Mouse (Mus musculus) neural tube, embryonic 12.5 days (tissue): ENCODE results near the gene Ssbp4. TPM values are rescaled to one million over a fixed set of nuclear protein-coding genes. Genes with fewer than 3 reads are reported as not detected.

Source experiments
- ATAC-seq: fragments of 200-750 bp; cut with Nextera tagmentation; 2 replicates; pipeline ENCODE4 v1.8.0; 2017; ENCODE audit warnings: low read depth, mild to moderate bottlenecking, moderate TSS enrichment, moderate library complexity; ENCODE audit not compliant: low FRiP score
- H3K27ac ChIP-seq: fragments of 300-500 bp; sonication (generic); 2 replicates; pipeline ENCODE4 v1.5.1; 2016
- H3K27me3 ChIP-seq: fragments of 300-500 bp; sonication (generic); replicated peaks from 2 replicates; pipeline ENCODE4 v1.6.1; 2016; ENCODE audit warnings: mild to moderate bottlenecking
- H3K36me3 ChIP-seq: fragments of 300-500 bp; sonication (generic); 2 replicates; pipeline ENCODE4 v1.6.1; 2016; ENCODE audit warnings: mild to moderate bottlenecking
- H3K4me1 ChIP-seq: fragments of 300-500 bp; sonication (generic); 2 replicates; pipeline ENCODE4 v1.6.1; 2016
- H3K4me2 ChIP-seq: fragments of 300-500 bp; sonication (generic); replicated peaks from 2 replicates; pipeline ENCODE4 v1.6.1; 2016; ENCODE audit warnings: mild to moderate bottlenecking
- H3K4me3 ChIP-seq: fragments of 300-500 bp; sonication (generic); 2 replicates; pipeline ENCODE4 v1.5.1; 2016
- H3K9ac ChIP-seq: fragments of 300-500 bp; sonication (generic); 2 replicates; pipeline ENCODE4 v1.6.1; 2016; ENCODE audit warnings: mild to moderate bottlenecking
- H3K9me3 ChIP-seq: fragments of 300-500 bp; sonication (generic); 2 replicates; pipeline ENCODE4 v1.6.1; 2016; ENCODE audit warnings: mild to moderate bottlenecking
- WGBS: fragments of 180-500 bp; shearing (Covaris S2); methylation state at CpG from one replicate; pipeline ENCODE4 v1.1.7; 2016; 5-methylcytosine and 5-hydroxymethylcytosine counted together
- polyA plus RNA-seq: library from polyadenylated mRNA; unstranded; fragments of >200 nt; fragmentation: Nextera tagmentation; extraction: Ambion mirVana; gene quantifications from 2 replicates; pipeline ENCODE4 v1.2.1, GENCODE M21; 2016

The Ssbp4 gene
- polyA plus RNA-seq, 1 experiment from 2014 or later = 144 TPM

DNA sequence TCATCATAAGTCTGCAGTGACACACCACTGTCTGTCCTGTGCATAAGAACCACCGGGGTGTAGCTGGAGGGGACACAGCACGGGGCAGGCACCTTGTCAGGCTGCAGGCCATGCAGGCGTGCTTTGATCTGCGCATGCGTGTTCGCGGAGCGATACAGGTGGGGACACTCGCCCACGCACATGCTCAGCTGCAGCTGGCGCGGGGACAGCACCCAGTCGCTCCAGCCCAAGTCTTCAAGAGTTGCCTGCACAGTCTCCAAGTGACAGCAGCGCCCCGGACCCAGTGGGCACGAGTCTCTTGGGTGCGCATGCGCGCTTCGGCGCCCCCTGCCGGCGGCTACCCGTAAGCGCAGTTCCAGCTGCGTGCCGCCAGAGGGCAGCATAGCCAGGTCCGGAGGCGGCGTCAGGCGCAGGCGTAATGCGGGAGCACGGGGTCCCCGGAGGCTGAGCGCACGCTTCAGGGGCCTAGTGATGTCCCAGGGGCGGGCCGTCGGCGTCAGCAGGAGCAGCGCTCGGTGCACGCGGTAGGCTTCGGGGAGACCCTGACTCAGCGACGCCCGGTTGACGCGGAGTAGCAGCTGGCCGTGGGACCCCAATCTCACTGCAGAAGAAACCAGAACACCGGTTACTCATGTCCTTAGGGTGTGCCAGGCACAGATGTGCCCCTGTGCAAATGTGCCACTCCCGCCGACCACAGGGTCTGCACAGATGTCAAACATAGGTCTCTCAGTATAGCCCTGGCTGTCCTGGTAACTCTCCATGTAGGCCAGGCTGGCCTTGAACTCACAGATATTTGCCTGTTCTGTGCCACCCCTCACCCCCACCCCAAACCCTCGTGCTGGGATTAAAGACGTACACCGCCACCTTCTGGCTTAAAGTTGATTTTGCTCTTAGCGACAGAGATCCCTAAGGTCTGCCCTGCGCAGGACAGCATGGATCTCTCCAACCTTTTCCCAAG is 21.2 kb upstream of the Ssbp4 start:
- Histone ChIP-seq H3K27me3 (peaks cover 7% of the 10 kb centered on the region; the same call in 1 of the 2 replicates), H3K36me3 (no peaks in the 10 kb centered on the region), H3K4me3 (peak overlapping the region; percentile 31), H3K9ac (peak overlapping the region; percentile 53), H3K9me3 (no peaks in the 10 kb centered on the region), H3K4me2 (peak overlapping the region; percentile 54), H3K4me1 (peaks cover 15% of the 10 kb centered on the region; the same call in 1 of the 2 replicates), H3K27ac (peak overlapping the region; percentile 20; the same call in 1 of the 2 replicates)
- 1% methylated on average over 60 of the region's 60 CpGs for WGBS
- ATAC-seq = peak; percentile 90

DNA sequence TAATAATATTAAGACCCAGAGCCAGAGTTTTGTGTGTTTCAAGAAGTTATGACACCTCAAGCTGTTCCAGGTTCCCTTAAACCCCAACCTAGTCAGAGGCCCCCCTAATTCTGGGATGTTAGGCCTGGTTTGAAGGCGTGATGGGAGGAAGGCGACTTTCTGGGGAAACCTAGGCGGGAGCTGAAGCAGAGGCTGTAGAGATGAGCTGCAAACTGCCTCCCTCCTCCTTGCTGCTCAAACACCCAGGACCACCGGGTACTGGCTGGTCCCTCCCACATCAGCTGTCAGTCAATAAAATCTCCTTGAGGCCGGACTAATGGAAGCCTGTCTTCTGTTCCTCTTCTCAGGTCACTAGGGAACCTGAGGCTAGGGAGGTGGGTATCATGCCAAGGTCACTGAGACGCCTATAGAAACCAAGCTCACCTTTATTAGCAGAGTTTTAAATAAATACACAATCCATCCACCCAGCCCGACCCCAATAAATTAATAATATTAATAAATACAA is 20.4 kb upstream of the Ssbp4 start:
- Histone ChIP-seq H3K4me3 (peak overlapping the region; percentile 31), H3K36me3 (no peaks in the 10 kb centered on the region), H3K4me1 (peaks cover 15% of the 10 kb centered on the region; the same call in 1 of the 2 replicates), H3K4me2 (peak overlapping the region; percentile 54), H3K9me3 (no peaks in the 10 kb centered on the region), H3K9ac (peak overlapping the region; percentile 53; the same call in 1 of the 2 replicates), H3K27me3 (peaks cover 7% of the 10 kb centered on the region; the same call in 1 of the 2 replicates), H3K27ac (no peak overlapping the region)
- peak; percentile 2; the same call in 1 of the 2 replicates for ATAC-seq
- whole genome bisulfite sequencing = 52% methylated on average over 7 of the region's 7 CpGs

DNA sequence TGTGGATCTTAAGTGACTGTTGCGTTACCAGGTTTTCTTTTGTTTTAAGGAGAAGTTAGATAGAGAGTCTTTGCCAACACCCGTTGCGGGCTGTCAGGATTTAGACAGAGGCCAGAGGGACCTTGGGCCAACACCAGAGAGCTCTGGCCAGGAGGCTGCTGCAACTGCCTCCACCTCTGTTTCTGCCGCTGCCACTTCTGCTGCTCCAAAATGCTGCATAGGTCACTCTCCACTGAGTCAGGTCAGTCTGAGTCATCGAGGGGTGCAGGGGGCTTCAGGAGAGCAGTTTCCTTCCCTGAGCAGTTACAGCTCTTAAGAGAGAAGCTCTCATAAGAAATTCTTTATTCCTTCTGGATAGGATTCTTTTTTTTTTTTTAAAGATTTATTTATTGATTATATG is 18.4 kb upstream of the Ssbp4 start:
- Histone ChIP-seq H3K4me2 (no peak overlapping the region), H3K36me3 (no peaks in the 10 kb centered on the region), H3K4me3 (no peak overlapping the region), H3K4me1 (peaks cover 15% of the 10 kb centered on the region; the same call in 1 of the 2 replicates), H3K27me3 (peaks cover 12% of the 10 kb centered on the region; the same call in 1 of the 2 replicates), H3K27ac (no peak overlapping the region), H3K9ac (no peak overlapping the region), H3K9me3 (no peaks in the 10 kb centered on the region)
- 91% methylated on average over 5 of the region's 5 CpGs for WGBS
- ATAC-seq = no peak

DNA sequence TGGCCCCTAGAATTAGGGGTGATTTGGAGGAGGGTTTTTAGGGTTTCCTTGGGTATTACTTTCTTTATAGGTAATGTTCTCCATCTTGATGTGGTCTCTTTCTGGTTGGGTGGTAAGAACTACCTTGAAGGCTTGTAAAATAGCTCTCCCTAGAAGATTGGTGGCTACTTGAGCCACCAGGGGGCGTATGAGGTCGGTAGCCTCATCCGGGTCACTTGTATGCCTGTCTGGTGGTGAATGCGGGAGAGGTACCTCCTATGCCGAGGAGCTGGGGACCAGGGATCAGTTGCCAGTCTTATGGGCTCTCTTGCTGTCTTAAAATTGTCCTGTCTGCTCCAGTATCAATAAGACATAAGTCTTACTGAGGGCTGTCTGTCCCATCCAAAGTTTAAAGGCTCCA is 16.4 kb upstream of the Ssbp4 start:
- no peaks in the 10 kb centered on the region for H3K9me3 ChIP-seq
- H3K27me3 ChIP-seq = peaks cover 23% of the 10 kb centered on the region
- H3K36me3 ChIP-seq = no peaks in the 10 kb centered on the region
- no peak overlapping the region for H3K9ac ChIP-seq
- WGBS = 25% methylated on average over 5 of the region's 5 CpGs
- no peak overlapping the region for H3K4me2 ChIP-seq
- no peak overlapping the region for H3K4me3 ChIP-seq
- no peak for ATAC-seq
- peaks cover 9% of the 10 kb centered on the region; the same call in 1 of the 2 replicates for H3K4me1 ChIP-seq
- no peak overlapping the region for H3K27ac ChIP-seq

DNA sequence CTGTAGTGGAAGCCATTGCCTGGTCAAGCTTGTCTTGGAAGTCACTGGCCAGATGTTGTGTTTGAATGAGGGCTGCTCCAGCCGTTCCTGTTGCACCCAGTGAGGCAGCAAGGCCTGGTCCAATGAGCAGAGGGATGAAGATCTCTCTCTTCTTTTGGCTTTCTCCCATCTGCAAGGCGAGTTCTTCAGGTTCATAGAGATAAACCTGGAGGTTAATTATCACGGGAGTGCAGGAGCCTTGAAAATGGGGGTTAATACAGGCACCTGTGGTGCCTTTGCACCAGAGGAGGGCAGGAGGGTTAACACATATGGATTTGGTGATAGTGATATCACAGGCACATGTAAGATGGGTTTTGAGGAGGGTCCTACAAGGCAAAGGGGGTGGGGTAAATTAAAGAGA is 13.5 kb upstream of the Ssbp4 start:
- Histone ChIP-seq H3K9me3 (no peaks in the 10 kb centered on the region), H3K36me3 (no peaks in the 10 kb centered on the region), H3K4me2 (no peak overlapping the region), H3K4me1 (0 out of 2 replicates have a peak, but pooled peaks cover 10% of the 10 kb centered on the region), H3K4me3 (no peak overlapping the region), H3K9ac (no peak overlapping the region), H3K27ac (no peak overlapping the region), H3K27me3 (peaks cover 23% of the 10 kb centered on the region)
- no peak for ATAC-seq
- 63% methylated on average over 3 of the region's 3 CpGs for WGBS

DNA sequence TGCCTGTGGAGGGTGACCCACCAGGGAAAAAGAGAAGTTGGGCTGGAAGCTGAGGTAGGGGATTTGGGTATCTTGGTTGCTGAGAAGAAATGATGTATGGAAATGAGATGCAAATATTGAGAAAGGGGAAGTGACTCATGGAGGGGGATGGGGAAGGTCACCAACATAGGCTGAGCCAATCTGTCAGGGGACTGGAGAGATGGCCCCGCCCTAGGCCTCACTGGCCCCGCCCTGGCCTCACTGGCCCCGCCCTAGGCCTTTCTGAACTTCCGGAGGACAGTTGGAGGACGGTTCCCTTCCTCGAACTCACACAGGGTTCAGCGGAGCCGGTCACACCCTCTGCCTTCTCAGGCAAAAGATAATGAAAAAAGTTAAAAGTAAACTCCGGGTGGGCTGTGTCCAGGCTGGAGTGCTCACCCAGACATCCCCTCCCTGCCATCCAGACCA is 10.2 kb upstream of the Ssbp4 start:
- Histone ChIP-seq H3K27ac (no peak overlapping the region), H3K9ac (no peak overlapping the region), H3K4me3 (no peak overlapping the region), H3K36me3 (no peaks in the 10 kb centered on the region), H3K9me3 (no peaks in the 10 kb centered on the region), H3K4me1 (0 out of 2 replicates have a peak, but pooled peaks cover 14% of the 10 kb centered on the region), H3K4me2 (no peak overlapping the region), H3K27me3 (peaks cover 23% of the 10 kb centered on the region)
- ATAC-seq = peak; percentile 42; the same call in 1 of the 2 replicates
- WGBS = 30% methylated on average over 9 of the region's 9 CpGs

DNA sequence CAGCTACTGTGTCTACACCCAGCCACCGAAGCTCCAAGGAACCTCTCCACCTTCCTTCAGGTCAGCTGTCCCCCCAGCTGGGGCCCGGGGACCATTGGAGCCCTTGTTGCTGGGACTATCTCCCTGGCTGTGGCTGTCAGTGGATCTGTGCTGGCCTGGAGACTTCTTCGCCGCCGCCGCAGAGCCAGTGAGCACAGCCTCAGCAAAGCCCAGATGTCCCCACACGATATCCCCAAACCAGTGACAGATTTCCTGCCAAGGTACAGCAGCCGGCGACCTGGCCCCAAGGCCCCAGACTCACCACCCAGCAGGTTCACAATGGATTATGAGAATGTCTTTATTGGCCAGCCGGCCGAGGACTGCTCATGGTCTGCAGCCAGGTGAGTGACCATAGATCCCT is 9.3 kb upstream of the Ssbp4 start:
- Histone ChIP-seq H3K4me3 (no peak overlapping the region), H3K9ac (no peak overlapping the region), H3K4me2 (no peak overlapping the region), H3K36me3 (no peaks in the 10 kb centered on the region), H3K9me3 (no peaks in the 10 kb centered on the region), H3K27me3 (peaks cover 23% of the 10 kb centered on the region), H3K4me1 (peaks cover 17% of the 10 kb centered on the region; the same call in 1 of the 2 replicates), H3K27ac (no peak overlapping the region)
- 86% methylated on average over 11 of the region's 11 CpGs for WGBS
- no peak for ATAC-seq

DNA sequence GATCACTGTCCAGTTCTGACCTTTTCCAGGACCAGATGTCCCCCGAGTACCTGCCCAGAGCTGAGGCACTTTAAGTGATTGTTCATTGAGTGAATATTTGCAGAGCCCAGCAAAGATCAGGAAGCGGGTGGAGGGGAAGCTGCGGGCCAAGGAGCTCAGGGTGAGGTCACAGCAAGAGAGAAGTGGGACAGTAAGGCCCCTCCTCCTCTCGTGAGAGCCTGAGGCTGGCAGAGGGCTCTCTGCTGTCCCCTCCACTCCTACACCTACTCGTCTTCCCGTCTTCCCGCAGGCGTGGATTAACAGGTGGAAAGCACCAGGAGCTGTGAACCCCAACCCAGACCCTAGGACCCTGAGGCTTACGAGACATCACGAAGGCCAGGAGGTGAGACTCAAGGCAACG is 8.0 kb upstream of the Ssbp4 start:
- ATAC-seq = no peak
- H3K4me2 ChIP-seq = no peak overlapping the region
- no peak overlapping the region for H3K4me3 ChIP-seq
- no peaks in the 10 kb centered on the region for H3K36me3 ChIP-seq
- H3K27ac ChIP-seq = no peak overlapping the region
- peaks cover 14% of the 10 kb centered on the region for H3K27me3 ChIP-seq
- H3K9ac ChIP-seq = no peak overlapping the region
- peaks cover 18% of the 10 kb centered on the region; the same call in 1 of the 2 replicates for H3K4me1 ChIP-seq
- 56% methylated on average over 11 of the region's 11 CpGs for WGBS
- H3K9me3 ChIP-seq = no peaks in the 10 kb centered on the region

DNA sequence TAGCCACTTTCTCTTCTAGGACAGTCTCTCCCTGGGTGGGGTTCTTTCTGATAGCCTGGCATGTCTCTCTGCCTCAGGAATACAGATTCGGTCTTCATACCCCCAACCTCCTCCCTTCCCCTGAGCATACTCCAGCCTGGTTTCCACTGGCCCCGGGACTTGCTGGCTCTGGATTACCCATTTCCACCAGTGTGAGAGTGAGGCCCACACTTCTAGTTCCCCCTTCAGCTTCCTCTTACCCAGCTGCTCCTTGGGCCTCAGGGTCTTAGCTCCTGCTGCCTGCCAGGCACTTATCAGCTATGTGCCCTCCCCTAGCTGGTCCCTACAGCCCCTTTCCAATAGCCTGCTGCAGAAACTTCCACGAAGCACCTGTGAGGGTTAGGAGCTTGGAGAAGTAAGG is 7.2 kb upstream of the Ssbp4 start, which contains the start of gene Lrrc25:
Gene Lrrc25 (plus strand): TSS at position 262 of the 400 bp plus-strand sequence.
- WGBS = 87% methylated on average over 3 of the region's 3 CpGs

DNA sequence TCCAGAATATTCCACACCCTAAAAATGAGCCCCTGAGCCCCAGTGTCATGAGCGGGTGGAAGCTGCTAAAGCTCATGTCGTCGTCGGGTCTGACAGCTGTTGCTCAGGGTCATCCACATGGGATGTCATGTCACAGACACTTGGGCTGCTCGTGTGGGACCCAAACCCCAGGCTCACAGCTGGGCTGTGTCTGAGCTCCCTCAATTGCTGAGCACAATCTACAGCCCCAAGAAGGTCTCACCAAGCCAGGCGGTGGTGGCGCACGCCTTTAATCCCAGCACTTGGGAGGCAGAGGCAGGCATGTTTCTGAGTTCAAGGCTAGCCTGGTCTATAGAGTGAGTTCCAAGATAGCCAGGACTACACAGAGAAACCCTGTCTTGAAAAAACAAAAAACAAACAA is 6.6 kb upstream of the Ssbp4 start:
- H3K4me3 ChIP-seq = no peak overlapping the region
- 88% methylated on average over 8 of the region's 8 CpGs for WGBS
- no peak for ATAC-seq

More for the DNA sequence above, 7.2 kb upstream of the Ssbp4 start, which contains the start of gene Lrrc25:
- H3K27ac ChIP-seq = no peak within 1 kb of the TSS
- no peaks in the 10 kb centered on the region for H3K9me3 ChIP-seq
- H3K4me3 ChIP-seq = no peak within 1 kb of the TSS
- no peak for ATAC-seq
- peaks cover 25% of the 10 kb centered on the region for H3K4me1 ChIP-seq
- no peak within 1 kb of the TSS for H3K9ac ChIP-seq
- peaks cover 8% of the 10 kb centered on the region; the same call in 1 of the 2 replicates for H3K27me3 ChIP-seq
- H3K4me2 ChIP-seq = no peak within 1 kb of the TSS
- no peaks in the 10 kb centered on the region for H3K36me3 ChIP-seq

DNA sequence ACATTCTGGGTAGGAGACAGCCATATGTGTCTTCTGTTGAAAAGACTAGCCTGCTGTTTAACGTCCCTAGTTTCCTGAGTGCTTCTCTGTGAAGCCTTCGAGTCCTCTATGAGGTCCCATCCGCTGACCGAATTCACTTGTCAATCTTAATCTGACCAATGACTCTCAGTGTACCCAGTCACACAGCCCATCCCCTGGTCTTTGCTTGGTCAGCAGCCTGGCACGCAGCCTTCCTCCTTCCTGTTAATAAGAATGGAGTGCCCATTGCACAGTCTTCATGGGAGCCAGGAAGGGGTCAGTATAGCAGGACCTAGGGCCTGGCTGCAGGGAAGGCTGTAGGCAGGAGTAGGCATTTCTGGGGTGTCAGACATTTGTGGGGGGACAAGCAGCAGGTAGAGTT is 5.8 kb upstream of the Ssbp4 start:
- no peak overlapping the region for H3K4me2 ChIP-seq
- H3K9ac ChIP-seq = no peak overlapping the region
- no peaks in the 10 kb centered on the region for H3K9me3 ChIP-seq
- no peaks in the 10 kb centered on the region for H3K27me3 ChIP-seq
- no peak overlapping the region for H3K4me3 ChIP-seq
- H3K27ac ChIP-seq = no peak overlapping the region
- no peak for ATAC-seq
- peaks cover 39% of the 10 kb centered on the region for H3K4me1 ChIP-seq
- WGBS = 63% methylated on average over 5 of the region's 5 CpGs
- no peaks in the 10 kb centered on the region for H3K36me3 ChIP-seq

More for the DNA sequence above, 6.6 kb upstream of the Ssbp4 start:
- Histone ChIP-seq H3K27ac (no peak overlapping the region), H3K4me1 (peaks cover 31% of the 10 kb centered on the region), H3K9ac (no peak overlapping the region), H3K4me2 (no peak overlapping the region), H3K27me3 (peaks cover 1% of the 10 kb centered on the region; the same call in 1 of the 2 replicates), H3K36me3 (no peaks in the 10 kb centered on the region), H3K9me3 (no peaks in the 10 kb centered on the region)

DNA sequence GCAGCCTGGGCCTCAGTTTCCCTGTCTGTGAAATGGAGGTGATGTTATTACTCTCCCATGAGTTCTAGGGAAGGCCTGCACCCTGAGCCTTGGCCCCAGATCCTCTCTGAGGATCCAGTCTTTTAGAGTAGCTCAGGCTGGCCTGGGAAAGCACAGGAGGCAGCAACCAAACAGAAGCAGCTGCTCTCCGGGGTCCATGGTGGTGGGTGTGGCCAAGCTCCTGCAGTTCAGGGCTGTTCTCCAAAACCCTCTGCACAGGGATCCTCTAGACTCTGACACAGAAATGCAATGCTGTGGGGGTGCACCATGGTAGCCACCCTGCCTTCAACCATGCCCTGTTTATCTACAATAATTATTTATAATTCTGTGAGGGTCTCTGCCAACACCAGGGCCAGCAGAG is 5.1 kb upstream of the Ssbp4 start:
- Histone ChIP-seq H3K4me2 (no peak overlapping the region), H3K27ac (no peak overlapping the region), H3K27me3 (no peaks in the 10 kb centered on the region), H3K9me3 (no peaks in the 10 kb centered on the region), H3K4me3 (no peak overlapping the region), H3K4me1 (peaks cover 41% of the 10 kb centered on the region), H3K36me3 (no peaks in the 10 kb centered on the region), H3K9ac (no peak overlapping the region)
- no peak for ATAC-seq
- whole genome bisulfite sequencing = 19% methylated on average over 1 of the region's 1 CpGs
